Mouse (Mus musculus): ENCODE measurements around the gene Gjd3. TPM values are rescaled to one million over a fixed set of nuclear protein-coding genes. Genes with fewer than 3 reads are reported as not detected.

The Gjd3 gene
- polyA plus RNA-seq, 1 experiment, result not detected

DNA sequence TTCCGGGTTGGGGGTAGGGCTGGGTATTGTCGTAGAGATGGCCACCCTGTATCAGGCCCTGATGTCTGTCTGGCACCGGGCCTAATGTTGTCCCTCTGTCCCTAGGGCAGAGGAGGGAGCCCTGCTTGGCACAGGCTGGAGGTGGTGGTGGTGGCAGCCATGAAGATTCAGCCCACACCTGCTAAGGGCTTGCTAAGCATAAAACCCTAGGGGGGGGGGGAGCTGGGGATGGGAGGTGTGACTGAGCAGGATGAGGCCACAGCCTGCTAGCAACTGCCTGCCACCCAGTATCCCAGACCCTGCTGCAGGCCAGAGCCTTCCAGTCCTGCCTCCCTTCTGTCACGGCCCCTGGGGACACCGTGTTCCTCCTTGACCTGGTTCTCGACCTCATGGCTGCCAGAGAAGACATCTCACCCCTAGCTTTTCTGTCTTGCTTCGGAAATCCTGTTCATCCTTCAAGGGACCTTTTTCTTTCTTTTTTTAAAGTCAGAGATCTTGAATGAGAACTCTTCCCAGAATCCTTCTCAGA, 27.0 kb downstream of the Gjd3 start:
- Histone ChIP-seq H3K4me3 (ENCODE audit: insufficient read depth, low read length) (no peak overlapping the region), H3K27ac (ENCODE audit: insufficient read depth, low read length) (no peak overlapping the region), H3K4me1 (ENCODE audit: control insufficient read depth, insufficient read depth, low read length) (peaks cover 12% of the 10 kb centered on the region)
- TF ChIP-seq CTCF (IDR thresholded peaks at IDR 0.05; ENCODE audit: borderline replicate concordance, insufficient read depth, low read length) (no peak), POLR2A (IDR thresholded peaks at IDR 0.05; ENCODE audit: low read depth, low read length) (no peak)

DNA sequence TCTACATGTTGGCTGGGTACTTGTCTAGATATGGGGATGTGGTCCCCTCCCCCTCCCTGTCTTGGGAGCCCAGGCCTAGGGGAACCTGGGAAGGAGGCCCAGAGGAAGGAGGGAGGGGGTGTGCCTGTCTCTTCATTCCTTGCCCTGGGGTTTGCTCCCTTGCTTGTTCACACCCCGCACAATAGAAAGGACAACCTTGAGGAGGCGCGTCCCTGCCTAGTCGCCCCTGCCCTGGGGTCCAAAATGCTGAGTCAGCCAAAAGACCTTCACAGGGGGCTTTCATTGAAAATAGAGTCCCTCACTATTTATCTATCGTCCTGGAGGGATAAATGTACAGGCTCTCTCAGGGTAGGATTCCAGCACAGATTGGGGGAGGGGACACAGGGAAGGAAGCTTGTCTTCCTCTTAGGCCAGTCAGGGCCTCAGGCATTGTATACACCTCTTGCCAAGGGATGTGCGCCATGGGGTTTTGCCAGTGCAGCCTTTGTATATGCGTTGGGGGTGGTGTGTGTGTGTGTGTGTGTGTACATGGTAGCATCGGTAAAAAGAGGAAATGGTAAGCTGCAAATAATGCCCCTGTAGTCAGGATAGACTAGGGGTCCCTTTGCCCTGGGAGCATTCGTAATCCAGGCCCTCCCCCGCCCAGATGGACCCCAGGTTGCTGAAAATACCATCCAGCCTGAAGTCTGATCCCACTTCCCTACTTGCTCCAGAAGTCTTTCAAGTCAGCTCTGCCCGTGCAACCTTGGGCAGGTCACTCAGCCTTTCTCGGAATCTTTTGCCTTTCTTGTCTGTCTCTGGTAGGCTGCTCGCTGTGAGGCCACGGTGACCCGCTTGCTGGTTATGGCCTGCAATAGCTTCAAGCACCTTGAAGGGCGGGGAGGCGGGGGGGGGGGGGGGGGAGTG, 27.8 kb downstream of the Gjd3 start:
- Histone ChIP-seq H3K4me1 (ENCODE audit: control insufficient read depth, insufficient read depth, low read length) (peaks cover 12% of the 10 kb centered on the region), H3K4me3 (ENCODE audit: insufficient read depth, low read length) (no peak overlapping the region), H3K27ac (ENCODE audit: insufficient read depth, low read length) (peak overlapping the region; percentile 59)
- TF ChIP-seq POLR2A (IDR thresholded peaks at IDR 0.05; ENCODE audit: low read depth, low read length) (no peak), CTCF (IDR thresholded peaks at IDR 0.05; ENCODE audit: borderline replicate concordance, insufficient read depth, low read length) (no peak)

DNA sequence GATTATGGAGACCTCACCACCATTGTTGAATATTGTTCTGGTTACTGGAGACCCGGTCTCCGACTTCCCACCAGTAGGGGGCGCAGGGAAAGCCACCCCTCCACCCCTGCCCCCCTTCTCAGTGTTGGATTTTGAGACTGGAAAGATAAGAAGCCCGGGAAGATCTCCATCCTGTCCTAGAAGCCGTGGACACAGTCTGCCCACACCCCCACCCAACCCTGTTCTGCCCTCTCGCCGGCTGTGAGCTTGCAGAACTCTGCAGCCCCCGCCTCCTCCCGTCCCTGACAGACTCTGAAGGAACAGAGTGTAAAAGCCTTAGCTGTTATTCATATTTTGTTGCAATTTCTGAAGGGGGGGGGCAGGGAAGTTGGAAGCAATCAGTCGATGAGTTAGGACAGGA, 28.4 kb downstream of the Gjd3 start:
- H3K4me3 ChIP-seq (ENCODE audit: insufficient read depth, low read length), result no peak overlapping the region
- 0 out of 2 replicates have a peak, but pooled peaks have one; percentile 9 for TF ChIP-seq POLR2A (IDR thresholded peaks at IDR 0.05; ENCODE audit: low read depth, low read length)
- TF ChIP-seq CTCF (IDR thresholded peaks at IDR 0.05; ENCODE audit: borderline replicate concordance, insufficient read depth, low read length), result 0 out of 2 replicates have a peak, but pooled peaks have one; percentile 8

DNA sequence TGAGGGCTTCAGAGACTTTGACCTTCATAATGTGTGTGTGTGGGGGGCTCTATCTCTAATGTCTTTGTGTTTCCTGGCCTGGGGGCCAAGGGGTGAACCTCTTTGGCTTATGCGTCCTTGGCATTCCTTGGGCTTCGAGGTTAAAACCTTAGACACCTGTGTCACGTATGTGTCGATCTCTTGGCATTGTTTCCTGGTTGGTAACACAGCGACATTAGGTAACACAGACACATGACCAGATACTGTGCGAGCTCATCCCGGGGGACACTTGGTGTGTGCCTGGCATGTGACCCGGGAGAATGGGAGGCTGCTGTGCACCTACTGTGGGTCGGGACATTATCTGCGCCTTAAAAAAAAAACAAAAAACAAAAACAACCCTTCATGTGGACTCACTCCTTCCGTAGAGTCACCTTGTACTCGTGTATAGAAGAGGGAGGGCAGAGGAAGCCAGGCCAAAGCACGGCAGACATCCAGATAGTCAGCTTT, 28.9 kb downstream of the Gjd3 start:
- TF ChIP-seq CTCF (IDR thresholded peaks at IDR 0.05; ENCODE audit: borderline replicate concordance, insufficient read depth, low read length) (no peak), POLR2A (IDR thresholded peaks at IDR 0.05; ENCODE audit: low read depth, low read length) (no peak)
- H3K27ac ChIP-seq (ENCODE audit: insufficient read depth, low read length), result no peak overlapping the region
- no peak overlapping the region for H3K4me3 ChIP-seq (ENCODE audit: insufficient read depth, low read length)
- H3K4me1 ChIP-seq (ENCODE audit: control insufficient read depth, insufficient read depth, low read length), result peaks cover 12% of the 10 kb centered on the region

More for the DNA sequence above, 28.4 kb downstream of the Gjd3 start:
- H3K4me1 ChIP-seq (ENCODE audit: control insufficient read depth, insufficient read depth, low read length), result peaks cover 12% of the 10 kb centered on the region
- peak overlapping the region; percentile 59 for H3K27ac ChIP-seq (ENCODE audit: insufficient read depth, low read length)

DNA sequence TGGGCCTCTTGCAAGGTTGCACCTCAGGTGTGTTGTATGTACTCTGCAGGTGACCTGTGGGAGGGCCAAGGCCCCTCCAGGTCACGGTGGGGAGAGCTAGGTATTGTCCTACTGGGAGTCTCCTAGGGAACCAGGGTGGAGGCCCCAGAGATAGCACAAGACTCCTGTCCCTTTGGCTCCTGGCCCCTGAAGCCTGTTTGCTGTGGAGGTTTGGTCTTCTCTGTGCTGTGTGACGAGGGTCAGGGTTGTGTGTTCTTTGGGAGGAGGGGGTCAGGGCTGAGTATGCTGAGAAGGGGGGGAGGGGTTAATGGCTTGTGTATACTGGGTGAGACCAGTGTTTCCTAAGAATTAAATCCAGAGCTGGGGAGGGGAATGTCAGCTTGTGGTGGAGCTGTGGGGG, 29.5 kb downstream of the Gjd3 start:
- H3K4me1 ChIP-seq (ENCODE audit: control insufficient read depth, insufficient read depth, low read length), result peaks cover 13% of the 10 kb centered on the region
- no peak overlapping the region for H3K4me3 ChIP-seq (ENCODE audit: insufficient read depth, low read length)
- H3K27ac ChIP-seq (ENCODE audit: insufficient read depth, low read length), result no peak overlapping the region
- TF ChIP-seq POLR2A (IDR thresholded peaks at IDR 0.05; ENCODE audit: low read depth, low read length) (no peak), CTCF (IDR thresholded peaks at IDR 0.05; ENCODE audit: borderline replicate concordance, insufficient read depth, low read length) (no peak)

DNA sequence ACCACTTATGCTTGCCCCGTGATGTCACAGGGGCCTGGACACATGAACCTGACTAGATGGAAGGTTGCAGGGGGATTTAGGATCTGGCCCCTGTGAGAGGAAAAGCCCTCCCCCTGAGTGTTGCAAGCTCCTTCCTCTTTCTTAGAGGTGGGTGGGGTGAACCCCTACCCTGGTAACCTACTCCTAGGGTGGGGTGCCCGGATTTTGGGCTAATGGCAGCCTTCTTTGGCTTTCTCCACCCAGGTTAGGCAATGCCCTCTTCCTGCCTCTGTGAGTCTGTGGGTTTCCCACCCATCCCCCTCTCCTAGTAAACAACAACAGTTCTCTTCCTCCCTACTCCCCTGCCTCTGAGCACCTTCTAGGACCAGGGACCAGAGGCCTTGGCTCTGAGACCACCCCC, 30.1 kb downstream of the Gjd3 start:
- H3K27ac ChIP-seq (ENCODE audit: insufficient read depth, low read length), result no peak overlapping the region
- H3K4me1 ChIP-seq (ENCODE audit: control insufficient read depth, insufficient read depth, low read length), result peaks cover 19% of the 10 kb centered on the region
- H3K4me3 ChIP-seq (ENCODE audit: insufficient read depth, low read length), result no peak overlapping the region
- TF ChIP-seq POLR2A (IDR thresholded peaks at IDR 0.05; ENCODE audit: low read depth, low read length) (no peak), CTCF (IDR thresholded peaks at IDR 0.05; ENCODE audit: borderline replicate concordance, insufficient read depth, low read length) (no peak)

DNA sequence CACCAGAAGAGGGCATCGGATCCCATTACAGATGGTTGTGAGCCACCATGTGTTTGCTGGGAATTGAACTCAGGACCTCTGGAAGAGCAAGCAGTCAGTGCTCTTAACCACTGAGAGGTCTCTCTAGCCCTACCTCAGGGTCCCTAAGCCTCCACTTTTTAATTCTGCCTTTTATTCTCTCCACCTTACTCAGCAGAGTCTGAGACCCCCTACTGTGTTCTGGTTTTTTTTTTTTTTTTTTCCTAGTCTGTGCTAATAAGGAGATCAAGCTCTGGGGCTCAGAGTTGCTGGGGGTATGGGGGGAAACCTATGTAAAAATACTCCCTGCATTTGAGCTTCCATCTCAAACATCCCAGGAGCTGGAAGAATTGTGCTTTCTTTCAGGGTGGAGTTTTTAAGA, 30.7 kb downstream of the Gjd3 start:
- peaks cover 25% of the 10 kb centered on the region for H3K4me1 ChIP-seq (ENCODE audit: control insufficient read depth, insufficient read depth, low read length)
- no peak overlapping the region for H3K27ac ChIP-seq (ENCODE audit: insufficient read depth, low read length)
- H3K4me3 ChIP-seq (ENCODE audit: insufficient read depth, low read length), result no peak overlapping the region
- TF ChIP-seq POLR2A (IDR thresholded peaks at IDR 0.05; ENCODE audit: low read depth, low read length), result no peak

DNA sequence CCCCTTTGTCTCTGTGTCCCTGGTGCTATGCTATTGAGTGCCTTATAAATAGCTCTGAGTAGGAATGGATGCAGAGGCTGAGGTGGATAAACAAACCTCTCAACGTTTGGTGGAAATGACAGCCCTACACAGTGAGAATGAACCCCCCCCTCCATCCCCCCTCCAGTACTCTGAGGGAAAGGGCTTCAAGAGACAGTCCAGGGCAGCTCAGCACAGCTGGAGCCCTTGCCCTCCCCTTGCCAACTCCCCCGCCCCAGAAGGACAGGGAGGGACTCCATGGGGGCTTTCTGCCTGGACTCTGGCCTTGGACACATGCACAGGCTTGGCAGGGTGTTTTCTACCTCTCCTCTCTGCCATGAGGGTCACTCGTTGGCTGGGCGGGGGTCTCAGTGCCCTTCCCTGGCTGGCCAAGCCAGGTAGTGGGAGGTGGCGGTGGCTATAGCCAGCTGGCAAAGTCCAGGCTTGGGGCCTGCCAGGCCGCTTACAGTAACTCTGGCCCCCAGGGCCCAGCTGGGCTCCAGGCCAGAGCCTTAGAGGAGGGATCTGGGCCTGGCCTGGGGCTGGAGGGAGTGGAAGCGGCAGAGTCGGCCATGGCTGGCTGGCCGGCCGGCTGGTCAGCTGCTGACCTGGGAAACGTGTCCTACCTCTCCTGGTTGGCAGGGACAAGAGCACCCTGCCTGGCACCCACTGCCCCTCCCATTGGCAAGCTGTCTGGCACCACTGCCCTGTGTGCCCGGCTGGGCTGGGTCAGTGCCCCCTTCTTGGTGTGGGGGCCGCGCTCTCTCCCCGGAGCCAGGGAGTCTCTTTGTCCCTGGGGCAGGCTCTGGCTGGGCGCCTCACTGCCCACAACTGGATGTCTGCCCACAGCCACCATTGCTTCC, 31.6 kb downstream of the Gjd3 start:
- Histone ChIP-seq H3K27ac (ENCODE audit: insufficient read depth, low read length) (peak overlapping the region; percentile 62), H3K4me1 (ENCODE audit: control insufficient read depth, insufficient read depth, low read length) (peaks cover 28% of the 10 kb centered on the region)

DNA sequence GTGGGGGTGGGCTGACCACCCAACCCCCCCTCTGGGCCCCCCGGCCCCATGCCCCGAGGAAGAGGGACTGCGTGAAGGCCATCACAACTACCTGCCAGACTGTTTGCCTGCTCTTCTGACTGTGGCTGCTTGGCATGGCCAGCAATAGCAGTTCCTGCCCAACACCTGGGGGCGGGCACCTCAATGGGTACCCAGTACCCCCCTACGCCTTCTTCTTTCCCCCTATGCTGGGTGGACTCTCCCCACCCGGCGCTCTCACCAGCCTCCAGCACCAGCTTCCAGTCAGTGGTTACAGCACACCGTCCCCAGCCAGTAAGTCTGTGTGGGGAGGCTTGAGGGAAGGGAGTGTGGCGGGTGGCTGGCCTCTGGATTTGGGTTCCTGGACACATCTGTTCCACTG, 32.3 kb downstream of the Gjd3 start:
- Histone ChIP-seq H3K4me3 (ENCODE audit: insufficient read depth, low read length) (no peak overlapping the region), H3K27ac (ENCODE audit: insufficient read depth, low read length) (peak overlapping the region; percentile 62), H3K4me1 (ENCODE audit: control insufficient read depth, insufficient read depth, low read length) (peaks cover 32% of the 10 kb centered on the region)
- no peak for TF ChIP-seq CTCF (IDR thresholded peaks at IDR 0.05; ENCODE audit: borderline replicate concordance, insufficient read depth, low read length)
- TF ChIP-seq POLR2A (IDR thresholded peaks at IDR 0.05; ENCODE audit: low read depth, low read length), result no peak

More for the DNA sequence above, 31.6 kb downstream of the Gjd3 start:
- TF ChIP-seq CTCF (IDR thresholded peaks at IDR 0.05; ENCODE audit: borderline replicate concordance, insufficient read depth, low read length) (no peak), POLR2A (IDR thresholded peaks at IDR 0.05; ENCODE audit: low read depth, low read length) (peak; percentile 61; the same call in 1 of the 2 replicates)
- no peak overlapping the region for H3K4me3 ChIP-seq (ENCODE audit: insufficient read depth, low read length)

All from embryonic fibroblast, embryonic 13.5 days (primary cell).